Mouse (Mus musculus) thymus, postnatal 4 days (tissue): ENCODE measurements around the gene Ccdc65.

ENCODE experiments used
- DNase-seq: peaks from one replicate; pipeline ENCODE4 v3.0.0; 2021

Gene Ccdc65

DNA sequence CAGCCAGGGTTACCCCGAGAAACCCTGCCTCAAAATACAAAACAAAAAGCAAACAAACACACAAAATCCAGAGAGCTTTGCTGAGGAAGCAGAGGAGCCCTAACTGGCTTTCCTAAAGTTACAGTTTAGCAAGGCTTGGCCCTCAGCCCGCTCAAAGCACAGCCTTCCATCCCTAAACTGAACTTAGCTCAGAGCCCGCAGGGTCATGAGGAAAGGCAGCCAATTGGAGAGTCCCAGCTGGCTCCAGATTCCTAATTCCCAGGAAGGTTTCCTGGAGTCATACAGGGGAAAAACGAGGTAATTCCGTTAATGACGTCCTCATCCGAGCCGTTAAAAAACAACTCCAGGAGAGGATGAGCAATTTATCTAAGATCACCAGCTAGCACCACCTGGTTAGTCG lies 12.3 kb upstream of the Ccdc65 start:
- no peak for DNase-seq

- no peak for DNase-seq
These were observed 11.8 kb upstream of the Ccdc65 start for GRCm38 (mm10) chr15:98696216-98696615.

DNA sequence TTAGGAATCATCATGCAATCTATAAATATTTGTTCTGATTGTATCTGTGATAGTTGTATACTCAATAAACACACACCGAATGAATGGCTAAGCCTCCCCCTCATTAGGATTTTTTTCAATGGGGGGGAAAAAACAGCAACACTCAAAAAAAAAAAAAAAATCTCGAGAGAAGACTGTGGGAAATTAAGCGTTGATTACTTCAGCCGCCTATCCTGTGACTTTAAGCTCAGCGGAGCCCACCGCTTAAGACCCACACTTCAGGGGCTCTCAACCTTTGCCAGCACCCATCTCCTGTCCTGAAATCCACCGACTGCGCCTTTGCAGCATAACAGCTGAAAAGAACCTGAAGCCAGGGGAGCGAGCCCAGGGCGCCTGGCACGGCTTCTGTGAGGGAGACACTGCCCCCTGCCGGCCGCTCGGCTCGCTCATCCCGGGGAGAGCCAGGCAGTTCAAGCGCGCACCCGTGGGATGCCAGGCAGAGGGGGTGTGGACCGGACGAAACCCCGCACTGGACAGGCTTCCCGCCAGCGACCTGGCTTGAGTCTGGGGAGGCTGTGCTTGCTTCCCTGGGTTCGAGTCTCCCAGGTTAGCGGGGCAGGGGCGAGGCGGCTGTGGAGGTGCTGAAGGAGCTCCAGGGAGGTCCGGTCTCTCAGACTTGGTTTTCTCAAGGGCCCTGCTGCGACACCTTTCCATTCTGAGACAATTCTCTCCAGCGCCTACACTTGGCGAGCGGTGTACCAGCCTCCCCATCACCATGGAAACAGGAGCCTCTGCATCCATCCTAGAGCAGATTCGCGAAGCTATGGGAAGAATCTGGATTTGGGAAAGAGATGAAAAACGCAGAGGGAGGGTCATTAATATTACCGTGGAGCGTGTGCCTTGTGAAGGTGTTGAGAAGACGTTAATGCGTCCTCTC lies 8.6 kb upstream of the Ccdc65 start:
- peak; percentile 97 for DNase-seq

GRCm38 (mm10) chr15:98704312-98704711 lies 3.7 kb upstream of the Ccdc65 start:
- DNase-seq: no peak

GRCm38 (mm10) chr15:98710442-98710841 lies 2.4 kb downstream of the Ccdc65 start:
- peak; percentile 95 for DNase-seq

DNA sequence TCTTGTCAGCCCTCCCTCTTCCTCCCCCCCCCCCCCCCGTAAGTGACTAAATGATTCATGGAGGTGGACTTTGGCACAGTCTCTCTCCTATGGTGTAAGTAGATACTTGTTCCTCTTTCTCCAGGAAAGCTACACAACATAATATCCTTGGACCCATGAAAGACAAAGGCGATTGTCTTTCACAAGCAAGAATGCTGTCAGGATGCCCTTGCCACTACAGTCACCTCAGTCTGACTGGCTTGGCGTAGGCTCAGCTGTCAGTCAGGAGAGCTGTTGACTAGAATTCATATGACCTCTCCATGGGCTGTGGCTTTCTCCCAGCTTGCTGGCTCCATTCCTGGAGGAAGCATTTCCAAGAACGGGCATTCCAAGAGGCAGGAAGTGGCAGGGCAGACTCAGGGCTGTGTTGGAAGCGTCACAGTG lies 6.2 kb downstream of the Ccdc65 start:
- no peak for DNase-seq

DNA sequence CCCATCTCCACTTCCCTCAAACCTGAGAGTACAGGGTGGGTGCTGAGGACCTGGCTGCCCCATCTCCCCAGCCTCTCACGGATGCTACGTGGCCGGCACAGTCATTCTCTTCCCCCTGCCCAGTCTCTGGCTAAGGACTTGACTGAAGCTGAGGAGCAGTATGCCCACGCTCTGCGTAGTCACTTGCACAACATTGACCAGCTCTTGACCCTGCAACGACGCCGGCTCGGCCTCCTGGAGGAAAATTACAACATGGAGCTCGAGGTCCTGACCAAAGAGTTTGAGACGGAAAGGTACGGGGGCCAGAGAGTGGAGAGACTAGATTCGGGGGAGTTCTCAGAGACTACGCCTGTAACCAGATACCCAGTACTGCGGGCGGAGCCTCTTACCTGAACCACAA lies 9.3 kb downstream of the Ccdc65 start:
- no peak for DNase-seq

GRCm38 (mm10) chr15:98722191-98722590 lies 14.2 kb downstream of the Ccdc65 start:
- no peak for DNase-seq

DNA sequence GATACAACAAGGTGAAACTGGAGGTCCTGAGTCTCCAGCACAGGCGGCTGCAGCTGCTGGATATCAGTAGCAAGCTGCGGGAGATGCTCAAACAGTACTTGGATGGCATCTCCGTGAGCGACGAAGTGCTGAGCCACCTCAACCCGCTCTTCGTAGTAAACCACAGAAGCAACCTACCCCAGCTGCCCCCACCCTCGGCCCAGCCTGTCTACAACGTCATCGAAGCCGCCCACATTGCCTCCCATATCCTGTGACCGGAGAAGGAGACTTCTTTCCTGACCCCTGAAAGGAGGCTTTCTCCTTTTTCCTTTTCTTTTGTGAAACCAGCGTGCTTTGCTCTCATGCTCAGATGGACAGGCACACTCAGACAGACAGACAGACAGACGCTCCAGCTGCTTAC lies 14.8 kb downstream of the Ccdc65 start:
- peak; percentile 53 for DNase-seq

DNA sequence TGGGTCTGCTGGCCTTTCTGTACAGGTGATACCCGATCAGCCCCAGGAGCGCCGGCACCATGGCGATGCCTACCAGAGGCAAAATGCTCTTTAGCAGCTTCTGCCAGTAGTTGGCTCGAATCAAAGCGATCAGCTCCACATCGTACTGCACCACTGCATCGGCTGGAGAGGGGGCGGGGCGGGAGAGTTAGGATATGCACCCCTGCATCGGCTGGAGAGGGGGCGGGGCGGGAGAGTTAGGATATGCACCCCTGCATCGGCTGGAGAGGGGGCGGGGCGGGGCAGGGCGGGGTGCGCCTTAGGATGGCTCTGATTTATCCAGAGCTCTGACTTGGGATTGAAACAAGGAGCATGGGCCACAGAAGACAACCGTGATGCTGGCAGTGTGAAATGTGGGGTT lies 16.4 kb downstream of the Ccdc65 start:
- DNase-seq: no peak

DNA sequence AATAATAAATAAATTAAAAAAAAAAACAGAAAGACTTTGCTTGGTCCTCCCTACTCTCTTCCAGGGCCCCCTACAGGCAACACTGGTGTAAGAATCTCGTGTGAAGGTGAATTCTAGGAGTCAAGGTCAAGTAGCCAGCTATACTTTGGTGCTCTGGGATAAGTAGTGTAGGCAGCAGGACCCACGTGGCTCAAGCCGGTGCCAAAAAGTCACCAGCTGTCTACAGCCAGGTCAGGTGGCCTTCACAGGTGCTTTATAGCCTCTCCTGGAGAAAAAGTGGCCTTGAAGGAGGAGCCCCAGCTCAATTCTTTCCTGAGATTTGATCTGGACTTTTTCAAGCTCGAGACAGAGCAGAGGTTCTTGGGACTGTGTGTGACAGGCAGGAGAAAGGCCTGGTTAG lies 18.1 kb downstream of the Ccdc65 start:
- DNase-seq: no peak

- no peak for DNase-seq
These were observed 18.7 kb downstream of the Ccdc65 start for GRCm38 (mm10) chr15:98726746-98727145.

GRCm38 (mm10) chr15:98727443-98728321 lies 19.7 kb downstream of the Ccdc65 start, which contains the start of gene Fkbp11:
Gene Fkbp11, minus strand, starts transcription at chr15:98728198.
- DNase-seq: peak; percentile 40

DNA sequence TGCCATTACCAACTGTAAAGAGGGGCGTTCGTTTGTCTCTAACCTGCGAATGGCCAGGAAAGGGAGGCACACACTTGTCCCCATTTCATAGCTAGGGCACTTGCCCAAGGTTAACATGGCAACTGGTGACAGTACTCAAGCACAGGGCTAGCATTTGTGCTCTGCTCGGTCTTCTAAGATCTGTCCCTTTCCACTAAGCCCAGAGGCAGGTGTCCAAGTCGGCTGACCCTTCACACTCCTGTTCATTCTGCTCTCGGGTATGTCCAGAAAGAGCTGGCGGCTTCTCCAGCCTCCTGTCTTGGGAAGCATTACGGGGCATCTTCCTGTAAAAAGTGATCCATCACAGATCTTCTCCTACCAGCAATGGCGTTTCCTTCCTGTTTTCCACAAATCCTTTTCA lies 20.4 kb downstream of the Ccdc65 start:
- DNase-seq: no peak

GRCm38 (mm10) chr15:98729791-98730545 lies 22.0 kb downstream of the Ccdc65 start:
- no peak for DNase-seq

GRCm38 (mm10) chr15:98730790-98731189 lies 22.8 kb downstream of the Ccdc65 start:
- DNase-seq: no peak

GRCm38 (mm10) chr15:98732006-98732531 lies 24.1 kb downstream of the Ccdc65 start:
- no peak for DNase-seq

DNA sequence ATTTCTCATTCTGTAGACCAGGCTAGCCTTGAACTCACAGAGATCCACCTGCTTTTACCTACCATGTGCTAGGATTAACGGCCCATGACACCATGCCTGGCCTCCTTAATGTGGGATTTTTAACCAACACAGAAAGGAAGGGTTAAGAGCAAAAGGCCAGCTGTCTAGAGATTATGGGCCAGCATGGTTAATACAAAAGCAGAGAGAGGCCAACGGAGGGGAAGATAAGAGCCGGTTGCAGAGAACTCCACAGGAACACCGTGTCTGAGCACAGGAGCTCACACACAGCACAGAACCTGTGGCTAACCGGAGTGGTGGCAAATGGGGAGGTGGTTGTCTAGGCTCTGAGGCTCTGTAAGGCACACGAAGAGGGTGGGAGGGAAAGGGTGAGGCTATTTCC lies 25.4 kb downstream of the Ccdc65 start:
- no peak for DNase-seq

DNA sequence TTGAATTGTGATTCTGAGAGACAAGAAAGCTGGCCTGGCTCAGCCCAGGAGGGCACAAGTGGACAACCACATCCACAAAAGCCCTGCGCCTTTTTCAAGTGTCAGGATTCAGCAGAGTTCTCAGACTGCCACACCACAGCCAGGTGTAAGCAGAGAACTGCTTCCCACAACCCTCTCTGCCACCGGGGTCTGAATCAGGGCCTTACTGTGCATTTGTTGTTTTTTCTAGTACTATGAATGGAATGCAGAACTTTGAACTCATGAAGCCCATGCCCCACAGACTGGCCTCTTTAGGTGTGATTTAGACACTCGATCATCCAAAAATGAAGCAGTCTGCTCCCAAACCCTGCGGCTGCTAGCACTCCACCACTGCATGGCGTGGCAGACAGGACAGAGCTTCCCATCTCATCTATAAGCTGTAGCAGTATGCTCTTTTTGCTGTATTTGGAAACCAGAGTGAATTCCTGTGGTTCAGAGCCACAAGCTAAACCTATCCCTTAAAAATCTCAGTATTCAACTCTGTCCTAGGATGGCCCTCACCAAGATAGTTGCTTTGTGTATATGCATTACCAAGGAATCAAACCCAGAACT lies 26.1 kb downstream of the Ccdc65 start:
- no peak for DNase-seq

DNA sequence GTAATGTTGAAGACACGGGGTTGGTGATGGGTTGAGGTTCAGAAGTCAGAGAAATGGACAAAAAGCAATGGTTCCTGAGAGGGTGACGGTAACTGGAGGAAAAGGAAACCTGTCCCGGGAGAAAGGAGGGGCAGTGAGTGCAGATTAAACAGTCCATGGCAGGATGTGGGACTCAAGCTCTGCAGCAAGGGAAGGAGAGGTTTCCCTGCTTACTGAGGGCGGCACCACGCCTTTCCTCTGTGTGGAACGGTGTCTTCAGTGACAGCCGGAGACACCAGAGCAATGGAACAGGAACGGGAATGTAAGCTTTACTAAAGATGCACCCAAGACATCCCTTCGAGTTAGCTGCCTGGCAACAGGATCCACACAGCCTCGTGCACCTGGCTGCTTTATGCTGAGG lies 28.5 kb downstream of the Ccdc65 start:
- DNase-seq: no peak

GRCm38 (mm10) chr15:98737881-98738280 lies 29.9 kb downstream of the Ccdc65 start:
- DNase-seq: peak; percentile 63

GRCm38 (mm10) chr15:98738796-98739195 lies 30.8 kb downstream of the Ccdc65 start:
- no peak for DNase-seq
